Mouse (Mus musculus): ENCODE measurements around the gene Nyap2.

- no peak for TF ChIP-seq POLR2A (IDR thresholded peaks at IDR 0.05; ENCODE audit: borderline replicate concordance, extremely low read depth, low read depth, low read length)
- TF ChIP-seq CTCF (IDR thresholded peaks at IDR 0.05; ENCODE audit: insufficient read depth, low read length), result peak; percentile 49
Measured at GRCm38 (mm10) chr1:81310087-81310626, 233.4 kb downstream of the Nyap2 start.

Data from lung, adult 2 months (tissue).